Mouse (Mus musculus) forebrain, embryonic 13.5 days (tissue): Measurements from ENCODE around the gene Fkbp1b. TPM values are rescaled to one million over a fixed set of nuclear protein-coding genes. Genes with fewer than 3 reads are reported as not detected.

Experiments
- ATAC-seq: fragments of 200-750 bp; cut with Nextera tagmentation; 2 replicates; pipeline ENCODE4 v1.8.0; 2017
- H3K27ac ChIP-seq: fragments of 300-500 bp; sonication (generic); 2 replicates; pipeline ENCODE4 v1.5.1; 2015; ENCODE audit warnings: inconsistent platforms, mild to moderate bottlenecking, moderate library complexity
- H3K27me3 ChIP-seq: fragments of 300-500 bp; sonication (generic); 2 replicates; pipeline ENCODE4 v1.6.1; 2015; ENCODE audit warnings: mild to moderate bottlenecking, inconsistent platforms
- H3K36me3 ChIP-seq: fragments of 300-500 bp; sonication (generic); 2 replicates; pipeline ENCODE4 v1.6.1; 2015; ENCODE audit warnings: mild to moderate bottlenecking, inconsistent platforms; ENCODE audit not compliant: poor library complexity, severe bottlenecking
- H3K4me1 ChIP-seq: fragments of 300-500 bp; sonication (generic); 2 replicates; pipeline ENCODE4 v1.6.1; 2015; ENCODE audit warnings: inconsistent platforms
- H3K4me2 ChIP-seq: fragments of 300-500 bp; sonication (generic); 2 replicates; pipeline ENCODE4 v1.6.1; 2015; ENCODE audit warnings: inconsistent platforms, mild to moderate bottlenecking, moderate library complexity
- H3K4me3 ChIP-seq: fragments of 300-500 bp; sonication (generic); 2 replicates; pipeline ENCODE4 v1.5.1; 2015; ENCODE audit warnings: mild to moderate bottlenecking, inconsistent platforms
- H3K9ac ChIP-seq: fragments of 300-500 bp; sonication (generic); 2 replicates; pipeline ENCODE4 v1.6.1; 2015; ENCODE audit warnings: mild to moderate bottlenecking, inconsistent platforms
- H3K9me3 ChIP-seq: fragments of 300-500 bp; sonication (generic); replicated peaks from 2 replicates; pipeline ENCODE4 v1.6.1; 2016; ENCODE audit warnings: inconsistent platforms
- WGBS: fragments of 180-500 bp; shearing (Covaris S2); methylation state at CpG from one replicate; pipeline ENCODE4 v1.1.7; 2015; 5-methylcytosine and 5-hydroxymethylcytosine counted together
- polyA plus RNA-seq: library from polyadenylated mRNA; unstranded; fragments of >200 nt; fragmentation: Nextera tagmentation; extraction: Ambion mirVana; gene quantifications from 2 replicates; pipeline ENCODE4 v1.2.1, GENCODE M21; 2015

Gene Fkbp1b
- polyA plus RNA-seq, 1 experiment from 2014 or later = 10.3 TPM

DNA sequence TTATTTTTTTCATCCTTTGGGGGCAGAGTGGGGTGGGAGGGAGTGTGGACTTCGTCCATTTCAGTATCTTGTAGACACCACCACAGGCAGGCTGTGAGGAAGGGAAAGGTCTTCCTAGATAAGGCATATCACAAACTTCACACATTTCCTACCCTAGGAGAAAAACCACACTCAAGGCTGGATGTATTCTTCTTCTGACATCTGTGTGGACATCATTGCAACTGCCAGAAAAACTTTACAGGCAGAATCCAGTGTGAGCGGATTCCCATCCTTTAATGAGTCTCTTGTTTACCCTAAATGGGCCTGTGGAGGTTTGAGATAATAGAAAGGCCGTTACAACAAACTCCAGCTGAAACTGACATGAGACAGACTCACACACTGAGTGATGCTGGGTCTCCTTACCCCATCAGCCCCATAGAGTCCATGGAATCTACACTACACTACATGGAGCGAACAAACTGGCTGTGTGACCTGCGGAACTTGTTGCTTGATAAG lies 31.6 kb upstream of the Fkbp1b start:
- WGBS = 78% methylated on average over 5 of the region's 5 CpGs
- H3K27me3 ChIP-seq = peaks cover 10% of the 10 kb centered on the region; the same call in 1 of the 2 replicates
- no peaks in the 10 kb centered on the region for H3K9me3 ChIP-seq
- no peak overlapping the region for H3K4me2 ChIP-seq
- H3K4me1 ChIP-seq = peaks cover 12% of the 10 kb centered on the region
- no peak overlapping the region for H3K4me3 ChIP-seq
- H3K9ac ChIP-seq = no peak overlapping the region
- ATAC-seq = no peak
- H3K27ac ChIP-seq = no peak overlapping the region
- no peaks in the 10 kb centered on the region for H3K36me3 ChIP-seq

DNA sequence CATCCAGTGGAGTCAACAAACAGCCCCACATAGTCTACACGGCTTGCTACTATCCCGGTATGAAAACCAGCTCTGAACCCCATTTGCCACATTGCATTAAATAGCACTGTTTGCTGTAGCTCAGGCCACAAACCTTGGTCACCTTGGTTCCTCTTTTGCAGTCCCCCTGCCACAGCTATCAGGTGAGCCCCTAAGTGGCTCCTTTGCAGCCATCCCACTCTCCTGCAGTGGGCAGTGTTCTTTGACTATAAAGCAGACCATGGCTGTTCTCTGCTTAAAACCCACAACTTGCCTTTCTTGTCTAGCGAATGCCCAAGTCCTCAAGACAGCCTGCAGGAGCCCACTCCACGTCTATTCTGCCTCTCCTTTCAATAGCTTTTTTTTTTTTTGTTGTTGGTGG lies 30.9 kb upstream of the Fkbp1b start:
- Histone ChIP-seq H3K27ac (no peak overlapping the region), H3K4me1 (peaks cover 12% of the 10 kb centered on the region), H3K4me3 (no peak overlapping the region), H3K36me3 (no peaks in the 10 kb centered on the region), H3K4me2 (no peak overlapping the region), H3K27me3 (peaks cover 10% of the 10 kb centered on the region; the same call in 1 of the 2 replicates), H3K9me3 (no peaks in the 10 kb centered on the region), H3K9ac (no peak overlapping the region)
- WGBS = 56% methylated on average over 4 of the region's 4 CpGs
- ATAC-seq = no peak

DNA sequence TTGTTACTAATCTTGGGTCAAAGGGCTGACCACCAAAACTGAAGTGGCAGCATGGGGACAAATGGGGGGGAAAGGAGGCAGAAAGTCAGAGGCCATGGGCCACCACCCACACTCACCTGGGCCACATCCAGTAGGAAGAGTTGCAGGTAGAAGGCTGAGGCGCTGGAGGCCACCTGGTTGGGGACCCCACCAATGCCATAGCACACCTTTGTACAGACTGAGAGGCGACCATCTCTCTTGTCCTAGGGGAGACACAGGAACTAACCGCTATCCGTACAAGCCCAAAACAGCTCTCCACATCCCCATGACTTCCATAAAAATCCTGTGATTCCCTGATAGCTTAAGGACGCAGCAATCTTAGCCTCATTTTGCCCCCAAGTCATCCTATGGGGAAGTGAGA lies 29.9 kb upstream of the Fkbp1b start:
- Histone ChIP-seq H3K4me3 (no peak overlapping the region), H3K9ac (no peak overlapping the region), H3K27ac (no peak overlapping the region), H3K9me3 (no peaks in the 10 kb centered on the region), H3K36me3 (no peaks in the 10 kb centered on the region), H3K27me3 (peaks cover 10% of the 10 kb centered on the region; the same call in 1 of the 2 replicates), H3K4me1 (peaks cover 12% of the 10 kb centered on the region), H3K4me2 (no peak overlapping the region)
- no peak for ATAC-seq
- 87% methylated on average over 5 of the region's 5 CpGs for WGBS

DNA sequence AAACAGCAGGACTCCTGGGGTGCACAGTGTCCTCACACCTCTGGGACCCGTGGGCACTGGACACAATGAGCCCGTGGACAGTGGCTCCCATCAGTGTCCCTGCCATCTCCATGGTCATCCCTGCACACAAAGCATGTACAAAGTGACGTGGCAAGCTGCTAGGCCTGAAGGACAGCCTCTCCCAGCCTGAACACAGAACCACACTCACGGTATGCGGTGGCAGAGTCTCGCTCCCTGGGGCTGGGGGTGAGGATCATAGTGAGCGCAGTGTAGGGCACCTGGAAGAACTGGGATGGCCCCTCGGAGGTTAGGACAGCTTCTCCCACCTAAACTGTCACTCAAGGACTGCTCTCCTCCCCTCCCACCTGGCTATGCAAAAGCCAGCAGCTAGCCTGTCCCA lies 27.5 kb upstream of the Fkbp1b start:
- H3K4me3 ChIP-seq = no peak overlapping the region
- peaks cover 10% of the 10 kb centered on the region; the same call in 1 of the 2 replicates for H3K27me3 ChIP-seq
- no peaks in the 10 kb centered on the region for H3K9me3 ChIP-seq
- no peak overlapping the region for H3K9ac ChIP-seq
- no peak overlapping the region for H3K4me2 ChIP-seq
- no peak for ATAC-seq
- no peak overlapping the region for H3K27ac ChIP-seq
- H3K36me3 ChIP-seq = no peaks in the 10 kb centered on the region
- WGBS = 79% methylated on average over 8 of the region's 8 CpGs
- H3K4me1 ChIP-seq = peaks cover 7% of the 10 kb centered on the region

DNA sequence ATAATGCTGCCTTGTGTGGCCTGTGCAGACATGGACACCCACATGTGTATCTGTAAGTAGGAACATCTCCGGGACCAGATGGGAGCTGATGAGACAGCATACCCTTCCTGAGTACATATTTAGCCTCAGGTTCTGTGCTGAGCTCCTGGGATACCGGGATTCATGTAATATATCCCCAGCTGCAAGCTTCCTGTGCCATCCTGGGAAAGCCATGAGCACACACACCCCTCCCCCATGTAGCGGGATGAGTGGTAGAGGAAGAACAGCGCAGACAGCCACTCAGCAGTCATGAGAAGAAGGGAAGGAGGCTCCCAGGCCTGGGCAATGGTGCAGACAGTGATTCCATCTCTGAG lies 22.9 kb upstream of the Fkbp1b start:
- no peak overlapping the region for H3K9ac ChIP-seq
- no peaks in the 10 kb centered on the region for H3K27me3 ChIP-seq

DNA sequence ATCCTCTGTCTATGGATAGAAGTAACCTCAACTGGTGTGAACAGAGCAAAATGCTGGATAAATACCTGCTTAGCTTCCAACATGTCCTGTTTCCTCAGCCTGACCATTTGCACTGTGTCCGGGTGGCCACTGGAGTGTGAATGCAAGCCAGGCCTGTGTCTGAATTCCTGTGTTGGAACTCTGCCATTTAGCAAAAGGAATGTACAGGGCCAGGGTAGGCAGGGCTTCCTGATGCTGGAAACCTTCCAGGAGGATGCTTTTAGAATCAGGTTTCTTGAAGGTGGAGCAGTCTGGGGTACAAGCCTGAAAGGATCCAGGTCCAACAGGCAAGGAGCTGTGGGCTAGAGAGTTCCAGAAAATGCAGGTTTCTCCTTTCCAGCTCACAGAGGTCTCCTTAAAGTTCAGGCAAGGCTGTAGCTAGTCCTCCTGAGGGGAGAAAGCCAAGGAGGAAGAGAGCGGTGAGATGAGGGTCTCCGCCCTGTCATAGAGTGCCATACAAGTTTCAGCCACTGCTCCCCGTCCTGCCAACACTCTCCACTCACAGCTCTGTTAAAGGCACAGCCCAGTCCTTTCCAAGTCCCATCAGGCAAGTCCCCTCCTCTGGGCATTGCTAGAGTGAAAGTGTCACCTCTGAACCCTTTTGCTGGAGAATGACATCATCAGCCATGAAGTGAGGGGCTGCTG lies 22.4 kb upstream of the Fkbp1b start:
- Histone ChIP-seq H3K9ac (no peak overlapping the region), H3K4me3 (no peak overlapping the region), H3K4me2 (no peak overlapping the region), H3K27ac (no peak overlapping the region), H3K4me1 (peaks cover 9% of the 10 kb centered on the region; the same call in 1 of the 2 replicates), H3K9me3 (no peaks in the 10 kb centered on the region), H3K27me3 (no peaks in the 10 kb centered on the region), H3K36me3 (no peaks in the 10 kb centered on the region)
- 72% methylated on average over 4 of the region's 4 CpGs for WGBS
- ATAC-seq = no peak

More for the DNA sequence above, 22.9 kb upstream of the Fkbp1b start:
- no peak for ATAC-seq
- H3K36me3 ChIP-seq = no peaks in the 10 kb centered on the region
- H3K4me3 ChIP-seq = no peak overlapping the region
- WGBS = 83% methylated on average over 4 of the region's 4 CpGs
- peaks cover 9% of the 10 kb centered on the region; the same call in 1 of the 2 replicates for H3K4me1 ChIP-seq
- no peak overlapping the region for H3K27ac ChIP-seq
- no peak overlapping the region for H3K4me2 ChIP-seq
- H3K9me3 ChIP-seq = no peaks in the 10 kb centered on the region

DNA sequence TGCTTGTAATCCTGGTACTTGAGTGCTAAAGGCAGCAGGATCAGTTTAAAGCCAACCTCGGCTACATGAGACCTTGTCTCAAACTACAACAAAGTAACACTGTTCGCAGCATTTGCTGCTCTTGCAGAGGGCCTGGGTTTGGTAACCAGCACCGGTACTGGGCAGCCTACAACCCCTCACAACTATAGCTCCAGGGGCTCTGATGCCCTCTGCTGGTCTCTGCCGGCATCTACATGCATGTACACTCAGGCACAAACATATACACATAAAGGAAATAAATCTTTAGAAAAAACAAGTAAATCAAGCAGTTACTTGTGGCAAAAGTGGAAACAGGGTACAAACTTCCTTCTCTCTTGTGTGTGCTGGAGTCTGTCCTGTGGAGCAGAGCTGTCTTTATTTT lies 21.3 kb upstream of the Fkbp1b start:
- Histone ChIP-seq H3K27me3 (no peaks in the 10 kb centered on the region), H3K36me3 (0 out of 2 replicates have a peak, but pooled peaks cover under 1% of the 10 kb centered on the region), H3K27ac (no peak overlapping the region), H3K4me3 (no peak overlapping the region), H3K9me3 (no peaks in the 10 kb centered on the region), H3K4me2 (no peak overlapping the region), H3K4me1 (peaks cover 9% of the 10 kb centered on the region; the same call in 1 of the 2 replicates), H3K9ac (no peak overlapping the region)
- 89% methylated on average over 4 of the region's 4 CpGs for WGBS
- ATAC-seq = no peak

DNA sequence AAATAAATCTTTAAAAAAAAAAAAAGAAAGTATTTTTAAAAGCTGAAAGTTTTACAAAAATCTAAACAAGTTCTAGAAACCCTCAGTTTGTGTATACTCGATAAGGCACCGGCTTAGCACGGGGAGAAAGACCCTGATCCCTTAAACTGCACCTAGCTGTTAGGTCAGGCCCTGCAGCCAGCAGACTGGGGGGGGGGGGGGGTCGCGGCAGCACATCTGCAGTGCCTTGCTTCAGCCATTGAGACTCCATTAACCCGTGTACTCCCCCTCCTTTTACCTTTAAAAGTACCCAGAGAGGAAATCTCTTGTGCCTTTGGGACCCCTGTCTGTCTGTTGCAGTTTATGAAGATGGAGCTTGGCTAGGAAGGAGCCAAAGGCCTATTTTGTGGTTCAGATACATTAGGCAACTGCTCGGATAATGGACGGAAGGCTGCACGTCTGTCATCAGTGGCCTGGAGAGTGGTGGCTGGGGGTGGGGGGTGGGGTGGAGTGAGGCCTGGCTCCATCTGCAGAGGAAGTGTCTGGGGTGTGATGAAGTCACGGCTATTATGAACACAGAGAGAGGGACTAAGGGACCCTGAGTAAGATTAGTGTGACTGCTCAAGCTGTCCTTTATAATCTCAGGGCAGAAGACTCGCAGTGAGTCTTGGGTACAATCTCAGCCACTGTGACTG lies 18.0 kb upstream of the Fkbp1b start:
- 72% methylated on average over 11 of the region's 11 CpGs for WGBS
- Histone ChIP-seq H3K9me3 (0 out of 2 replicates have a peak, but pooled peaks cover 3% of the 10 kb centered on the region), H3K4me1 (peaks cover 9% of the 10 kb centered on the region; the same call in 1 of the 2 replicates), H3K9ac (no peak overlapping the region), H3K27me3 (no peaks in the 10 kb centered on the region), H3K27ac (no peak overlapping the region), H3K4me2 (no peak overlapping the region), H3K36me3 (peaks cover 22% of the 10 kb centered on the region), H3K4me3 (no peak overlapping the region)
- ATAC-seq = no peak

DNA sequence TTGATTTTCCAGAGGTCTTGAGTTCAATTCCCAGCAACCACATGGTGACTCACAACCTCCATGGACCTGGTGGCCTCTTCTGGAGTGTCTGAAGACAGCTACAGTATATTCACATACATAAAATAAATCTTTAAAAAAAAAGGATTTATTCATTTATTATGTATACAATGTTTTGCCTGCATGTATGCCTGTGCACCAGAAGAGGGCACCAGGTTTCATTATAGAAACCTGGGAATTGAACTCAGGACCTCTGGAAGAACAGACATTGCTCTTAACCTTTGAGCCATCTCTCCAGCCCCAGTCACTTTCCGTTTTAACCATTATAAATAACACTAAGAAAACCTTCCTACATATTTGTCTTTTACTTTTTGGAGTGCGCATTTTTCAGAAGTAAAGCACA lies 15.4 kb upstream of the Fkbp1b start:
- Histone ChIP-seq H3K27ac (no peak overlapping the region), H3K4me3 (no peak overlapping the region), H3K4me1 (no peaks in the 10 kb centered on the region), H3K9ac (no peak overlapping the region), H3K27me3 (no peaks in the 10 kb centered on the region), H3K36me3 (peaks cover 29% of the 10 kb centered on the region), H3K9me3 (0 out of 2 replicates have a peak, but pooled peaks cover 3% of the 10 kb centered on the region), H3K4me2 (no peak overlapping the region)
- no peak for ATAC-seq
- 98% methylated on average over 2 of the region's 2 CpGs for WGBS

DNA sequence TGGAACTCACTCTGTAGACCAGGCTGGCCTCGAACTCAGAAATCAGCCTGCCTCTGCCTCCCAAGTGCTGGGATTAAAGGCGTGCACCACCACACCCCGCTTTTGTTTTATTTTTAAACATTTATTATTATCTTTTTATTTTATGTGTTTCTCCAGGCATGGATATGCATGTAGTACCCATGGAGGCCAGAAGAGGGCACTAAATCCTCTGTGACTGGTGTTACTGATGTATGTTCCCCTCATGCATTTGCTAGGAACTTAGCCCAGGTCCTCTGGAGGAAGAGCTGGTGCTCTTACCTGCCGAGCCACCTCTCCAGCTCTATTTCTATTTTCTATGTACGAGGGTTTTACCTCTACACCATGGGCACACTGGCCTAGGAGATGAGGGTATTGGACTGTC lies 14.8 kb upstream of the Fkbp1b start:
- peaks cover 35% of the 10 kb centered on the region for H3K36me3 ChIP-seq
- 95% methylated on average over 5 of the region's 5 CpGs for WGBS
- H3K9me3 ChIP-seq = 0 out of 2 replicates have a peak, but pooled peaks cover 3% of the 10 kb centered on the region
- no peaks in the 10 kb centered on the region for H3K27me3 ChIP-seq
- H3K9ac ChIP-seq = no peak overlapping the region
- no peak for ATAC-seq
- no peaks in the 10 kb centered on the region for H3K4me1 ChIP-seq
- H3K4me2 ChIP-seq = no peak overlapping the region
- H3K4me3 ChIP-seq = no peak overlapping the region
- H3K27ac ChIP-seq = no peak overlapping the region

DNA sequence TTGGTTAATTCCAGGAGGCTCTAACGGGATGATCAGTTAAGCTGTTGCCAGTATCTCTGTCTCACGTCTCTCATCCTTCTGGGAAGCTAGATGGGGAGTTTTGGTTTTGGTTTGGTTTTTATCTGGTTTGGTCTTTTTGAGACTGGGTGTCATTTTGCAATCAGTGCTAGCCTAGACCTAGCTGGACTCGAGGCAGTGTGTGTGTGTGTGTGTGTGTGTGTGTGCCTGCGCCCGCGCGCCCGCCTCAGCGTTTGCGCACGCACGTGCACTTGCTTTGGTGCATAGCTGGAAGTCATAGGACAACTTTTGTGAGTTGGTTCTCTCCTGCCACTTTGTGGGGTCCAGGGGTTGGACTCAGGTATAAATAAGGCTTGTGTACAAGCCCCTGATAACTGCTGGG lies 2.4 kb upstream of the Fkbp1b start:
- ATAC-seq = 0 out of 2 replicates have a peak, but pooled peaks have one; percentile 37
- H3K4me2 ChIP-seq = peak overlapping the region; percentile 76
- no peaks in the 10 kb centered on the region for H3K9me3 ChIP-seq
- H3K36me3 ChIP-seq = no peaks in the 10 kb centered on the region
- WGBS = under 1% methylated on average over 12 of the region's 12 CpGs
- H3K27ac ChIP-seq = no peak overlapping the region
- peak overlapping the region; percentile 65 for H3K9ac ChIP-seq
- H3K27me3 ChIP-seq = peaks cover 21% of the 10 kb centered on the region
- H3K4me1 ChIP-seq = peaks cover 13% of the 10 kb centered on the region
- peak overlapping the region; percentile 69 for H3K4me3 ChIP-seq

DNA sequence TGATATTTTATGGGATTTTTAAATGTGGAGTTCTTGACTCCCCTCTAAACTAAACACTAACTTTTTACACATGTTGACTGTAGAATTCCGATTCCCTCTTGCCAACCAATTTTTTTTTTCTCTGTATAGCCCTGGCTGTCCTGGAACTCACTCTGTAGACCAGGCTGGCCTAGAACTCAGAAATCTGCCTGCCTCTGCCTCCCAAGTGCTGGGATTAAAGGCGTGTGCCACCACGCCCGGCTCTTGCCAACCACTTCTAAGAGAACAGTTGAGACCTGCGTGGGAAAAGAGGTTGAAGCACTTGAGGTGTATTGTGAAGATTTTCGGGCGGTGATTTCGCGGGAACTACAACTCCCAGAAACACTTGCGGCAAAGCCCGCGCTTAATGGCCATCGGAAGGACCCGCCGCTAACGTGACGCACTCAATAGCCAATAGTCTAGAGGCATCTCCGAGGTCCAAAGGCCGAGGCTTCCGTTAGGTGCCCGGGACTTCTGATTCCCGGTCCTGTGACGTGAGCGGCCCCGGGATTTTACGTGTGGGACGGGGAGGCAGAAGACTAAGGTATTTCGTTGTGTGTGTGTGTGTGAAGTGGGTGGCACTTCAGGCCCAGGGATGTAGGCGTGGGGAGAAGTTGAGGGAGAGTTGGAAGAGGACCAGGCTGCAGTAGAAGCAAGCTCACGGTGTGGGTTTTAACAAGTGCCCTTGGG lies 1.7 kb upstream of the Fkbp1b start, which contains the start of gene Wdcp:
Gene Wdcp (plus strand): TSS at position 414 of the 708 bp plus-strand sequence.
- H3K4me3 ChIP-seq = peak within 1 kb of the TSS; percentile 69
- no peaks in the 10 kb centered on the region for H3K36me3 ChIP-seq
- H3K27ac ChIP-seq = no peak within 1 kb of the TSS
- H3K9ac ChIP-seq = peak within 1 kb of the TSS; percentile 65
- ATAC-seq = peak; percentile 95
- peaks cover 13% of the 10 kb centered on the region for H3K4me1 ChIP-seq
- peak within 1 kb of the TSS; percentile 94 for H3K4me2 ChIP-seq
- H3K27me3 ChIP-seq = peaks cover 21% of the 10 kb centered on the region
- no peaks in the 10 kb centered on the region for H3K9me3 ChIP-seq
- under 1% methylated on average over 30 of the region's 30 CpGs for WGBS
